Mouse (Mus musculus) kidney, embryonic 16.5 days (tissue): Measurements from ENCODE around the gene Rtp1. TPM values are rescaled to one million over a fixed set of nuclear protein-coding genes. Genes with fewer than 3 reads are reported as not detected.

Experiments used
- ATAC-seq: fragments of 200-750 bp; cut with Nextera tagmentation; 2 replicates; pipeline ENCODE4 v1.8.0; 2017; ENCODE audit warnings: moderate TSS enrichment; ENCODE audit not compliant: low FRiP score, low TSS enrichment
- H3K27ac ChIP-seq: fragments of 300-500 bp; sonication (generic); 2 replicates; pipeline ENCODE4 v1.5.1; 2014; ENCODE audit warnings: low read length
- H3K27me3 ChIP-seq: fragments of 300-500 bp; sonication (generic); 2 replicates; pipeline ENCODE4 v1.6.1; 2014; ENCODE audit warnings: low read length, control low read depth, mixed read lengths; ENCODE audit not compliant: insufficient read depth
- H3K36me3 ChIP-seq: fragments of 300-500 bp; sonication (generic); 2 replicates; pipeline ENCODE4 v1.6.1; 2014; ENCODE audit warnings: low read length, control low read depth, mixed read lengths; ENCODE audit not compliant: insufficient read depth
- H3K4me1 ChIP-seq: fragments of 300-500 bp; sonication (generic); 2 replicates; pipeline ENCODE4 v1.6.1; 2014; ENCODE audit warnings: low read length, control low read depth, mixed read lengths; ENCODE audit not compliant: insufficient read depth
- H3K4me2 ChIP-seq: fragments of 300-500 bp; sonication (generic); replicated peaks from 2 replicates; pipeline ENCODE4 v1.6.1; 2014; ENCODE audit warnings: low read depth, low read length
- H3K4me3 ChIP-seq: fragments of 300-500 bp; sonication (generic); 2 replicates; pipeline ENCODE4 v1.5.1; 2014; ENCODE audit warnings: mild to moderate bottlenecking, low read length
- H3K9ac ChIP-seq: fragments of 300-500 bp; sonication (generic); replicated peaks from 2 replicates; pipeline ENCODE4 v1.6.1; 2014; ENCODE audit warnings: low read length
- H3K9me3 ChIP-seq: fragments of 300-500 bp; sonication (generic); 2 replicates; pipeline ENCODE4 v1.6.1; 2016; ENCODE audit warnings: low read length, control low read depth
- WGBS: fragments of 180-500 bp; shearing (Covaris S2); extraction: QIAGEN DNeasy Blood & Tissue Kit; methylation state at CpG from one replicate; pipeline ENCODE4 v1.1.7; 2014; 5-methylcytosine and 5-hydroxymethylcytosine counted together
- polyA plus RNA-seq: library from polyadenylated mRNA; unstranded; fragments of >200 nt; fragmentation: Nextera tagmentation; extraction: Ambion mirVana; gene quantifications from 2 replicates; pipeline ENCODE4 v1.2.1, GENCODE M21; 2015

Rtp1 gene
- polyA plus RNA-seq = 0.05 TPM in 1 of 2 replicates, not detected in the other

- Histone ChIP-seq H3K36me3 (no peaks in the 10 kb centered on the region), H3K4me3 (no peak within 1 kb of the TSS), H3K4me2 (no peak within 1 kb of the TSS), H3K9me3 (no peaks in the 10 kb centered on the region), H3K27me3 (no peaks in the 10 kb centered on the region), H3K9ac (no peak within 1 kb of the TSS), H3K27ac (no peak within 1 kb of the TSS), H3K4me1 (no peaks in the 10 kb centered on the region)
- ATAC-seq = no peak
- WGBS = 78% methylated on average over 7 of the region's 7 CpGs
These were observed at the start of gene Rtp1 for GRCm38 (mm10) chr16:23428647-23429319. Gene Rtp1, plus strand, starts transcription at chr16:23429133.

- Histone ChIP-seq H3K27me3 (no peaks in the 10 kb centered on the region), H3K9me3 (no peaks in the 10 kb centered on the region), H3K4me3 (no peak overlapping the region), H3K36me3 (no peaks in the 10 kb centered on the region), H3K4me1 (no peaks in the 10 kb centered on the region), H3K4me2 (no peak overlapping the region), H3K9ac (no peak overlapping the region), H3K27ac (no peak overlapping the region)
- ATAC-seq = no peak
- WGBS = 82% methylated on average over 3 of the region's 3 CpGs
These were observed 49.2 kb upstream of the Rtp1 start for GRCm38 (mm10) chr16:23379536-23380230.

DNA sequence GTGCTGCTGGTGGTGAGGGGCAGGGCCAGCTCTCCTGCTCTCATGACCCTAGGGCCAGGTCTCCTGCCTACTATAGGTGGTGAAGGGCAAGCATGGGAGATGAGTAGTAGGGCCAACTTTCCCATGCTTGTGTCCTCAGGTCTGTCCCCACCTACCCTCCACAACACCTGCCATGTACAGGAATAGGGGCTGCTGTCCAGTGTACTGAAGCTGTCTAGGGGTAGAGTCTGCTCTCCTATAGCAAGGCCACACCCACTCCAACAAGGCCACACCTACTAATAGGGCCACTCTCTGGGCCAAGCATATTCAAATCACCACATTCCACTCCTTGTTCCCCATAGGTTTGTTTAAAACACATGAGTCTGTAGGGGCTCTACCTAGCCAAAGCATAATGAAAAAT, 44.6 kb upstream of the Rtp1 start:
- no peak for ATAC-seq
- no peak overlapping the region for H3K4me2 ChIP-seq
- no peak overlapping the region for H3K4me3 ChIP-seq
- no peak overlapping the region for H3K9ac ChIP-seq
- H3K36me3 ChIP-seq = no peaks in the 10 kb centered on the region
- no peak overlapping the region for H3K27ac ChIP-seq
- no peaks in the 10 kb centered on the region for H3K27me3 ChIP-seq
- no peaks in the 10 kb centered on the region for H3K4me1 ChIP-seq
- H3K9me3 ChIP-seq = peaks cover 5% of the 10 kb centered on the region; the same call in 1 of the 2 replicates

DNA sequence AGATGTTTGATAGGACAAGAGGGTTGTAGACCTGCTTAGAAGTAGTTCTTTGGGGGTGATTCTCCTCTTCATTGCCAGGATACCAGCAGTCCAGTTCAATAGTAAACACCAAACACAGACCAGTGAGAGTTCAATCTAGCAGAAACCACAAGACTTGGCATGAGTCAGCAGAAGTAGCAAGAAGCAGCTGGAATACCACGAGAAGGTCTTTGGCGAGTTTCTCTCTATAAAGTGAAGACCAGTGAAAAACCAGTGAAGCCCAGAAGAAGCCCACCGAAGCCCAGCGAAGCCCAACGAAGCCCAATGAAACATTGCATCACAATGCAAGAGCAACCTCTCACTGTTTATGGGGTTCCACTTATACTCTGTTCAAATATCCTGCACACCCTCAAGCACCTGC, 31.0 kb upstream of the Rtp1 start:
- Histone ChIP-seq H3K27me3 (no peaks in the 10 kb centered on the region), H3K27ac (no peak overlapping the region), H3K4me1 (peaks cover 11% of the 10 kb centered on the region; the same call in 1 of the 2 replicates), H3K9ac (no peak overlapping the region), H3K4me3 (no peak overlapping the region), H3K4me2 (no peak overlapping the region), H3K9me3 (no peaks in the 10 kb centered on the region), H3K36me3 (no peaks in the 10 kb centered on the region)
- ATAC-seq = no peak
- WGBS = 94% methylated on average over 5 of the region's 5 CpGs

DNA sequence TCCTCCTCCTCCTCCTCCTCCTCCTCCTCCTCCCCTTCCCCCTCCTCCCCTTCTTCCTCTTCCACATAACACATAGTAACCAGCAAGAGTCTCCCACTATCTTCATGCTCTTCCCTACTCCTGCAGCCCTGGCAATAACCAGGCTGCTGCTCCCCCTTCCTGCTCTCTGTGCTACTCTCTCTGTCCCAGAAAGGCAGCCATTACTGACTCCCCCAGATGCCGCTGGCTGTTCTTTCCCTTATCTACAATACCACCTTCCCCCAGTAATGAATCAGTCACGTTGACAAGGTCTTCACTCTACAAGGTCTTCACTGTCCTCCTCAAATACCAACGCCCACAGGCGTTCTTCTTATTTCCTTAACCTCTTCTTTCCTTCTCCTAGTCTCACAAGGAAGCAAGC, 27.5 kb upstream of the Rtp1 start:
- Histone ChIP-seq H3K4me1 (peaks cover 16% of the 10 kb centered on the region), H3K9me3 (no peaks in the 10 kb centered on the region), H3K4me3 (no peak overlapping the region), H3K27me3 (no peaks in the 10 kb centered on the region), H3K27ac (no peak overlapping the region), H3K36me3 (no peaks in the 10 kb centered on the region), H3K9ac (no peak overlapping the region), H3K4me2 (no peak overlapping the region)
- ATAC-seq = 0 out of 2 replicates have a peak, but pooled peaks have one; percentile 46
- WGBS = 14% methylated on average over 4 of the region's 4 CpGs

- Histone ChIP-seq H3K27me3 (no peaks in the 10 kb centered on the region), H3K4me1 (peaks cover 16% of the 10 kb centered on the region), H3K4me3 (no peak overlapping the region), H3K9ac (no peak overlapping the region), H3K36me3 (no peaks in the 10 kb centered on the region), H3K4me2 (no peak overlapping the region), H3K9me3 (no peaks in the 10 kb centered on the region), H3K27ac (no peak overlapping the region)
- WGBS = 36% methylated on average over 3 of the region's 3 CpGs
- 0 out of 2 replicates have a peak, but pooled peaks have one; percentile 52 for ATAC-seq
These were observed 27.0 kb upstream of the Rtp1 start for GRCm38 (mm10) chr16:23401959-23402358.

GRCm38 (mm10) chr16:23403008-23403755, 25.8 kb upstream of the Rtp1 start:
- Histone ChIP-seq H3K4me2 (no peak overlapping the region), H3K27me3 (no peaks in the 10 kb centered on the region), H3K4me3 (no peak overlapping the region), H3K4me1 (peaks cover 16% of the 10 kb centered on the region), H3K27ac (no peak overlapping the region), H3K9me3 (no peaks in the 10 kb centered on the region), H3K9ac (no peak overlapping the region), H3K36me3 (no peaks in the 10 kb centered on the region)
- ATAC-seq = peak; percentile 49; the same call in 1 of the 2 replicates
- 44% methylated on average over 8 of the region's 8 CpGs for WGBS

- ATAC-seq = no peak
- Histone ChIP-seq H3K27ac (no peak overlapping the region), H3K4me2 (no peak overlapping the region), H3K9me3 (no peaks in the 10 kb centered on the region), H3K27me3 (no peaks in the 10 kb centered on the region), H3K4me3 (no peak overlapping the region), H3K9ac (no peak overlapping the region), H3K4me1 (peaks cover 11% of the 10 kb centered on the region), H3K36me3 (no peaks in the 10 kb centered on the region)
- WGBS = 82% methylated on average over 6 of the region's 6 CpGs
These were observed 16.0 kb upstream of the Rtp1 start for GRCm38 (mm10) chr16:23412930-23413329.

- Histone ChIP-seq H3K9ac (peak overlapping the region; percentile 50; the same call in 1 of the 2 replicates), H3K27me3 (no peaks in the 10 kb centered on the region), H3K4me3 (peak overlapping the region; percentile 6; the same call in 1 of the 2 replicates), H3K4me1 (peaks cover 11% of the 10 kb centered on the region), H3K4me2 (peak overlapping the region; percentile 46), H3K36me3 (no peaks in the 10 kb centered on the region), H3K27ac (no peak overlapping the region), H3K9me3 (no peaks in the 10 kb centered on the region)
- WGBS = 27% methylated on average over 10 of the region's 10 CpGs
- ATAC-seq = peak; percentile 78
These were observed 12.7 kb upstream of the Rtp1 start for GRCm38 (mm10) chr16:23416261-23416656.
